Mouse (Mus musculus) C2C12 (cell line): Measurements from ENCODE around the gene Abhd12b. TPM values are rescaled to one million over a fixed set of nuclear protein-coding genes. Genes with fewer than 3 reads are reported as not detected.
A peak's percentile ranks its signal among the peaks of the same experiment; 100 is the strongest.

Source experiments
- H3K27me3 ChIP-seq: one replicate; pipeline ENCODE4 v1.6.1; 2011; ENCODE audit not compliant: control insufficient read depth, insufficient read depth, insufficient read length
- H3K36me3 ChIP-seq: one replicate; pipeline ENCODE4 v1.6.1; 2011; ENCODE audit not compliant: control insufficient read depth, insufficient read depth
- H3K4me3 ChIP-seq: one replicate; pipeline ENCODE4 v1.5.1; 2011; ENCODE audit warnings: mild to moderate bottlenecking, control low read depth; ENCODE audit not compliant: poor library complexity, insufficient read depth, severe bottlenecking
- H3K79me2 ChIP-seq: one replicate; pipeline ENCODE4 v1.6.1; 2011; ENCODE audit not compliant: control insufficient read depth, insufficient read depth
- H3K79me3 ChIP-seq: one replicate; pipeline ENCODE4 v1.6.1; 2011; ENCODE audit warnings: low read depth, control low read depth
- H3ac ChIP-seq: one replicate; pipeline ENCODE3; 2011; ENCODE audit warnings: low read depth; ENCODE audit not compliant: control insufficient read depth, insufficient read length
- CEBPB ChIP-seq: IDR thresholded peaks from one replicate; pipeline ENCODE4 v1.6.1; 2011; ENCODE audit warnings: low read depth, mild to moderate bottlenecking, control low read depth, moderate library complexity
- CTCF ChIP-seq: IDR thresholded peaks from one replicate; pipeline ENCODE4 v1.5.1; 2011; ENCODE audit not compliant: control insufficient read depth, insufficient read depth, insufficient read length
- FOSL1 ChIP-seq: IDR thresholded peaks from one replicate; pipeline ENCODE4 v1.8.0; 2011; ENCODE audit warnings: mild to moderate bottlenecking, low read length; ENCODE audit not compliant: poor library complexity, insufficient read depth, severe bottlenecking
- MAX ChIP-seq: IDR thresholded peaks from one replicate; pipeline ENCODE4 v1.6.1; 2011; ENCODE audit warnings: mild to moderate bottlenecking, control low read depth
- MYOD1 ChIP-seq: IDR thresholded peaks from one replicate; pipeline ENCODE4 v1.6.1; 2011; ENCODE audit warnings: low read depth; ENCODE audit not compliant: control insufficient read depth, insufficient read length
- MYOG ChIP-seq: IDR thresholded peaks from one replicate; pipeline ENCODE4 v1.6.1; 2011; ENCODE audit not compliant: control insufficient read depth, insufficient read length; ENCODE audit errors: extremely low read depth
- USF1 ChIP-seq: IDR thresholded peaks from one replicate; pipeline ENCODE4 v1.6.1; 2011; ENCODE audit warnings: low read depth, mild to moderate bottlenecking, control low read depth, moderate library complexity
- polyA plus RNA-seq: library from polyadenylated mRNA; unstranded; fragments of >200 nt; fragmentation: generic; extraction: Trizol; gene quantifications from one replicate; pipeline ENCODE4 v1.2.1, GENCODE M21; 2012; ENCODE audit warnings: missing spikeins

The Abhd12b gene
- polyA plus RNA-seq, 1 experiment = not detected

GRCm38 (mm10) chr12:70134627-70135235 lies 19.2 kb upstream of the Abhd12b start:
- no peaks in the 10 kb centered on the region for H3K79me2 ChIP-seq
- H3K4me3 ChIP-seq = no peak overlapping the region
- no peak overlapping the region for H3ac ChIP-seq
- H3K79me3 ChIP-seq = no peaks in the 10 kb centered on the region
- TF ChIP-seq MYOD1 = no peak
- no peak for TF ChIP-seq MAX
- no peak for TF ChIP-seq CEBPB
- TF ChIP-seq FOSL1 = no peak
- TF ChIP-seq MYOG = no peak
- TF ChIP-seq USF1 = no peak
- no peak for TF ChIP-seq CTCF
- H3K36me3 ChIP-seq = no peaks in the 10 kb centered on the region
- no peaks in the 10 kb centered on the region for H3K27me3 ChIP-seq

GRCm38 (mm10) chr12:70136185-70136756 lies 17.7 kb upstream of the Abhd12b start:
- Histone ChIP-seq H3K79me3 (no peaks in the 10 kb centered on the region), H3K36me3 (no peaks in the 10 kb centered on the region), H3K27me3 (no peaks in the 10 kb centered on the region), H3K79me2 (no peaks in the 10 kb centered on the region), H3K4me3 (no peak overlapping the region), H3ac (peak overlapping the region; percentile 2)
- TF ChIP-seq MYOD1 (peak; percentile 93), FOSL1 (no peak)

GRCm38 (mm10) chr12:70137095-70137494 lies 16.8 kb upstream of the Abhd12b start:
- no peak overlapping the region for H3K4me3 ChIP-seq

GRCm38 (mm10) chr12:70137626-70138025 lies 16.3 kb upstream of the Abhd12b start:
- H3K79me3 ChIP-seq = no peaks in the 10 kb centered on the region
- no peak for TF ChIP-seq FOSL1
- TF ChIP-seq MAX = no peak
- no peak for TF ChIP-seq CEBPB
- TF ChIP-seq MYOG = no peak
- TF ChIP-seq MYOD1 = no peak
- TF ChIP-seq CTCF = no peak
- TF ChIP-seq USF1 = no peak
- H3K36me3 ChIP-seq = no peaks in the 10 kb centered on the region
- H3K27me3 ChIP-seq = no peaks in the 10 kb centered on the region
- no peaks in the 10 kb centered on the region for H3K79me2 ChIP-seq
- no peak overlapping the region for H3K4me3 ChIP-seq
- no peak overlapping the region for H3ac ChIP-seq

More at GRCm38 (mm10) chr12:70137095-70137494, 16.8 kb upstream of the Abhd12b start:
- TF ChIP-seq MYOD1 (no peak), FOSL1 (no peak), CTCF (no peak), MAX (no peak), CEBPB (no peak), USF1 (no peak), MYOG (no peak)
- Histone ChIP-seq H3K79me3 (no peaks in the 10 kb centered on the region), H3K79me2 (no peaks in the 10 kb centered on the region), H3K36me3 (no peaks in the 10 kb centered on the region), H3K27me3 (no peaks in the 10 kb centered on the region), H3ac (no peak overlapping the region)

GRCm38 (mm10) chr12:70139871-70140270 lies 14.1 kb upstream of the Abhd12b start:
- Histone ChIP-seq H3K36me3 (no peaks in the 10 kb centered on the region), H3K27me3 (no peaks in the 10 kb centered on the region), H3ac (no peak overlapping the region), H3K4me3 (no peak overlapping the region), H3K79me2 (no peaks in the 10 kb centered on the region), H3K79me3 (no peaks in the 10 kb centered on the region)
- TF ChIP-seq CTCF (no peak), CEBPB (no peak), MAX (no peak), FOSL1 (no peak), USF1 (no peak), MYOD1 (no peak), MYOG (no peak)

GRCm38 (mm10) chr12:70140542-70140941 lies 13.4 kb upstream of the Abhd12b start:
- H3K4me3 ChIP-seq = no peak overlapping the region
- TF ChIP-seq MYOG (no peak), USF1 (no peak)
- H3K36me3 ChIP-seq = no peaks in the 10 kb centered on the region
- no peaks in the 10 kb centered on the region for H3K27me3 ChIP-seq
- H3K79me2 ChIP-seq = no peaks in the 10 kb centered on the region
- no peaks in the 10 kb centered on the region for H3K79me3 ChIP-seq
- no peak overlapping the region for H3ac ChIP-seq
